15 mouse cellular contexts compared by ENCODE assay signal in genomic region chr12:81642361-81643082, GRCm38 (mm10). TPM values are rescaled to one million over a fixed set of nuclear protein-coding genes. Genes with fewer than 3 reads are reported as not detected.
DNase-seq lines count a peak whose midpoint lies in the region; ATAC-seq lines count a peak whose summit lies in the region.
"Had no signal": no experiment of that assay in that cellular context is flagged by ENCODE, and none has a peak within 500 bp of the region (broad histone marks: within the 10 kb centered on the region; RNA-seq: fewer than 3 reads in every experiment).

No protein-coding gene starts in this region.

- H3K27me3 ChIP-seq in forebrain, embryonic 14.5 days (replicated peaks; ENCODE audit: control insufficient read depth, insufficient read depth, low read length), result no peaks in the 10 kb centered on the region
- H3K27me3 ChIP-seq: embryonic facial prominence, embryonic 15.5 days; liver, embryonic 15.5 days had no signal

- H3K9me3 ChIP-seq in forebrain, embryonic 14.5 days (replicated peaks; ENCODE audit: control insufficient read depth, low read length), result no peaks in the 10 kb centered on the region
- H3K9me3 ChIP-seq: embryonic facial prominence, embryonic 15.5 days; limb, embryonic 10.5 days; liver, embryonic 15.5 days had no signal

- ATAC-seq in forebrain, embryonic 14.5 days, result peak; percentile 84
- ATAC-seq in monocyte, adult 5-6 weeks (replicated peaks; ENCODE audit: insufficient number of reproducible peaks, low FRiP score, low TSS enrichment, poor library complexity, severe bottlenecking), result no peak

- H3K9ac ChIP-seq in forebrain, embryonic 14.5 days (ENCODE audit: low read length), result 0 out of 2 replicates have a peak overlapping the region, but pooled peaks have one; percentile 6
- H3K9ac ChIP-seq: embryonic facial prominence, embryonic 15.5 days; liver, embryonic 15.5 days had no signal

- 8% methylated on average over 11 of the region's 11 CpGs for WGBS in forebrain, embryonic 14.5 days

- no peaks in the 10 kb centered on the region for H3K36me3 ChIP-seq in forebrain, embryonic 14.5 days (ENCODE audit: control insufficient read depth, insufficient read depth, low read length)
- H3K36me3 ChIP-seq: embryonic facial prominence, embryonic 15.5 days; limb, embryonic 10.5 days; liver, embryonic 15.5 days had no signal

- H3K4me3 ChIP-seq in forebrain, embryonic 14.5 days (ENCODE audit: low read depth, low read length), result no peak overlapping the region
- H3K4me3 ChIP-seq: embryonic facial prominence, embryonic 15.5 days; limb, embryonic 10.5 days; liver, embryonic 15.5 days had no signal

- H3K27ac ChIP-seq in forebrain, embryonic 14.5 days (ENCODE audit: low read depth, low read length), result peak overlapping the region; percentile 58; the same call in 1 of the 2 replicates
- H3K27ac ChIP-seq: embryonic facial prominence, embryonic 15.5 days; limb, embryonic 10.5 days; liver, embryonic 15.5 days had no signal

- DNase-seq in frontal cortex, postnatal 10 days (ENCODE audit: low spot score in 2 of 2), result peak; percentile 11 to 35
- no peak for DNase-seq in frontal cortex, postnatal 14 days (ENCODE audit: low spot score in 2 of 2)
- DNase-seq in 3T3-L1 (ENCODE audit: low read depth, low spot score), result peak; percentile 54
- peak; percentile 81 for DNase-seq in forebrain, embryonic 14.5 days (ENCODE audit: low spot score)
- peak; percentile 46 for DNase-seq in layer of hippocampus, adult 9-11 months
- no peak for DNase-seq in kidney, adult 9 months
- DNase-seq: adrenal gland, postnatal 36 days; cerebellum, adult 9-11 months; kidney, postnatal 25 days; right cerebral cortex, postnatal 14 days; thymus, postnatal 14 days had no signal

- peak overlapping the region; percentile 24; the same call in 1 of the 2 replicates for H3K4me2 ChIP-seq in forebrain, embryonic 14.5 days (ENCODE audit: low read length)
- H3K4me2 ChIP-seq: embryonic facial prominence, embryonic 15.5 days; liver, embryonic 15.5 days had no signal

- H3K4me1 ChIP-seq in forebrain, embryonic 14.5 days (ENCODE audit: control insufficient read depth, insufficient read depth, low read length), result peaks cover 12% of the 10 kb centered on the region
- H3K4me1 ChIP-seq: embryonic facial prominence, embryonic 15.5 days; limb, embryonic 10.5 days; liver, embryonic 15.5 days had no signal

RNA-seq across cellular contexts. Expression of gene Ttc9, which starts 11.5 kb away (rescaled TPM):
- polyA plus RNA-seq in forebrain, embryonic 14.5 days (2014; fragmentation: Nextera tagmentation; extraction: Ambion mirVana), result 10.4 and 12.6 TPM in 2 replicates
- 0.64 TPM in 1 of 3 replicates, not detected in the others for total RNA-seq in monocyte, adult 5-6 weeks (2017)

RNA-seq across cellular contexts. Expression of gene Med6, which starts 47.7 kb away (rescaled TPM):
- 56.5 and 59.3 TPM in 2 replicates for polyA plus RNA-seq in forebrain, embryonic 14.5 days (2014; fragmentation: Nextera tagmentation; extraction: Ambion mirVana)
- 71.1 to 93.2 TPM (median 77.1 TPM) in 3 replicates for total RNA-seq in monocyte, adult 5-6 weeks (2017)

Comparison
In these comparisons a context has a peak if more than half of its experiments do, and no peak if none do; other contexts are left out.
1. DNase-seq: peak in frontal cortex, postnatal 10 days (2 of 2), 3T3-L1 (single experiment), forebrain, embryonic 14.5 days (single experiment) and layer of hippocampus, adult 9-11 months (single experiment); none in frontal cortex, postnatal 14 days (0 of 2) and kidney, adult 9 months (single experiment).